Mouse (Mus musculus) forebrain, embryonic 12.5 days (tissue): ENCODE results near the gene Lrrc7. TPM values are rescaled to one million over a fixed set of nuclear protein-coding genes. Genes with fewer than 3 reads are reported as not detected.

ENCODE experiments used
- ATAC-seq: fragments of 200-750 bp; cut with Nextera tagmentation; 2 replicates; pipeline ENCODE4 v1.8.0; 2017; ENCODE audit warnings: moderate TSS enrichment; ENCODE audit not compliant: low FRiP score
- H3K27ac ChIP-seq: fragments of 300-500 bp; sonication (generic); 2 replicates; pipeline ENCODE4 v1.5.1; 2016; ENCODE audit warnings: mild to moderate bottlenecking
- H3K27me3 ChIP-seq: fragments of 300-500 bp; sonication (generic); 2 replicates; pipeline ENCODE4 v1.6.1; 2016; ENCODE audit warnings: mild to moderate bottlenecking
- H3K36me3 ChIP-seq: fragments of 300-500 bp; sonication (generic); replicated peaks from 2 replicates; pipeline ENCODE4 v1.6.1; 2016; ENCODE audit warnings: mild to moderate bottlenecking
- H3K4me1 ChIP-seq: fragments of 300-500 bp; sonication (generic); 2 replicates; pipeline ENCODE4 v1.6.1; 2016
- H3K4me2 ChIP-seq: fragments of 300-500 bp; sonication (generic); 2 replicates; pipeline ENCODE4 v1.6.1; 2016; ENCODE audit warnings: mild to moderate bottlenecking, moderate library complexity
- H3K4me3 ChIP-seq: fragments of 300-500 bp; sonication (generic); replicated peaks from 2 replicates; pipeline ENCODE4 v1.5.1; 2016; ENCODE audit warnings: mild to moderate bottlenecking
- H3K9ac ChIP-seq: fragments of 300-500 bp; sonication (generic); 2 replicates; pipeline ENCODE4 v1.6.1; 2016; ENCODE audit warnings: mild to moderate bottlenecking
- H3K9me3 ChIP-seq: fragments of 300-500 bp; sonication (generic); 2 replicates; pipeline ENCODE4 v1.6.1; 2016
- WGBS: fragments of 180-500 bp; shearing (Covaris S2); methylation state at CpG from one replicate; pipeline ENCODE4 v1.1.7; 2016; 5-methylcytosine and 5-hydroxymethylcytosine counted together
- polyA plus RNA-seq: library from polyadenylated mRNA; unstranded; fragments of >200 nt; fragmentation: Nextera tagmentation; extraction: Ambion mirVana; gene quantifications from 2 replicates; pipeline ENCODE4 v1.2.1, GENCODE M21; 2016

The Lrrc7 gene
- polyA plus RNA-seq, 1 experiment from 2014 or later = 8.3 TPM

- ATAC-seq = no peak
- no peak overlapping the region for H3K4me3 ChIP-seq
- no peak overlapping the region for H3K9ac ChIP-seq
- WGBS = 80% methylated on average over 3 of the region's 3 CpGs
- H3K36me3 ChIP-seq = no peaks in the 10 kb centered on the region
- no peaks in the 10 kb centered on the region for H3K4me1 ChIP-seq
- H3K27ac ChIP-seq = no peak overlapping the region
- no peaks in the 10 kb centered on the region for H3K27me3 ChIP-seq
- no peak overlapping the region for H3K4me2 ChIP-seq
- no peaks in the 10 kb centered on the region for H3K9me3 ChIP-seq
Observed at GRCm38 (mm10) chr3:158091601-158092000, 470.4 kb downstream of the Lrrc7 start.

- H3K4me1 ChIP-seq = no peaks in the 10 kb centered on the region
- H3K27me3 ChIP-seq = no peaks in the 10 kb centered on the region
- no peak overlapping the region for H3K4me2 ChIP-seq
- ATAC-seq = no peak
- H3K27ac ChIP-seq = no peak overlapping the region
- H3K36me3 ChIP-seq = no peaks in the 10 kb centered on the region
- WGBS = 78% methylated on average over 5 of the region's 5 CpGs
- no peaks in the 10 kb centered on the region for H3K9me3 ChIP-seq
- H3K9ac ChIP-seq = no peak overlapping the region
- H3K4me3 ChIP-seq = no peak overlapping the region
Observed at GRCm38 (mm10) chr3:158077828-158078227, 484.2 kb downstream of the Lrrc7 start.

GRCm38 (mm10) chr3:158077380-158077772 lies 484.6 kb downstream of the Lrrc7 start:
- no peaks in the 10 kb centered on the region for H3K27me3 ChIP-seq
- no peak overlapping the region for H3K9ac ChIP-seq
- ATAC-seq = no peak
- no peak overlapping the region for H3K4me3 ChIP-seq
- 60% methylated on average over 1 of the region's 1 CpGs for WGBS
- no peak overlapping the region for H3K4me2 ChIP-seq
- H3K27ac ChIP-seq = no peak overlapping the region
- no peaks in the 10 kb centered on the region for H3K9me3 ChIP-seq
- no peaks in the 10 kb centered on the region for H3K4me1 ChIP-seq
- H3K36me3 ChIP-seq = no peaks in the 10 kb centered on the region

- WGBS = 54% methylated on average over 4 of the region's 4 CpGs
- Histone ChIP-seq H3K9ac (no peak overlapping the region), H3K4me3 (no peak overlapping the region), H3K4me2 (no peak overlapping the region), H3K4me1 (no peaks in the 10 kb centered on the region), H3K27me3 (no peaks in the 10 kb centered on the region), H3K9me3 (no peaks in the 10 kb centered on the region), H3K27ac (no peak overlapping the region), H3K36me3 (no peaks in the 10 kb centered on the region)
- no peak; the same call in 1 of the 2 replicates for ATAC-seq
Observed at GRCm38 (mm10) chr3:158076685-158077379, 485.2 kb downstream of the Lrrc7 start.

GRCm38 (mm10) chr3:158075004-158075403 lies 487.0 kb downstream of the Lrrc7 start:
- WGBS = 88% methylated on average over 2 of the region's 2 CpGs

GRCm38 (mm10) chr3:158068613-158069263 lies 493.3 kb downstream of the Lrrc7 start:
- no peak overlapping the region for H3K9ac ChIP-seq
- no peaks in the 10 kb centered on the region for H3K4me1 ChIP-seq
- WGBS = 71% methylated on average over 9 of the region's 9 CpGs
- H3K27ac ChIP-seq = no peak overlapping the region
- H3K36me3 ChIP-seq = peaks cover 14% of the 10 kb centered on the region
- no peaks in the 10 kb centered on the region for H3K9me3 ChIP-seq
- H3K4me2 ChIP-seq = no peak overlapping the region
- no peak for ATAC-seq
- no peaks in the 10 kb centered on the region for H3K27me3 ChIP-seq
- H3K4me3 ChIP-seq = no peak overlapping the region

More at GRCm38 (mm10) chr3:158075004-158075403, 487.0 kb downstream of the Lrrc7 start:
- no peak overlapping the region for H3K9ac ChIP-seq
- no peaks in the 10 kb centered on the region for H3K36me3 ChIP-seq
- H3K4me2 ChIP-seq = no peak overlapping the region
- no peak overlapping the region for H3K4me3 ChIP-seq
- H3K4me1 ChIP-seq = no peaks in the 10 kb centered on the region
- no peak overlapping the region for H3K27ac ChIP-seq
- ATAC-seq = no peak
- no peaks in the 10 kb centered on the region for H3K9me3 ChIP-seq
- H3K27me3 ChIP-seq = no peaks in the 10 kb centered on the region

- Histone ChIP-seq H3K36me3 (peaks cover 14% of the 10 kb centered on the region), H3K9me3 (no peaks in the 10 kb centered on the region), H3K27ac (no peak overlapping the region), H3K9ac (no peak overlapping the region), H3K27me3 (no peaks in the 10 kb centered on the region), H3K4me2 (no peak overlapping the region), H3K4me3 (no peak overlapping the region), H3K4me1 (no peaks in the 10 kb centered on the region)
- WGBS = 91% methylated on average over 7 of the region's 7 CpGs
- no peak for ATAC-seq
Observed at GRCm38 (mm10) chr3:158067916-158068315, 494.1 kb downstream of the Lrrc7 start.

GRCm38 (mm10) chr3:158065256-158065655 lies 496.8 kb downstream of the Lrrc7 start:
- Histone ChIP-seq H3K4me2 (no peak overlapping the region), H3K36me3 (peaks cover 20% of the 10 kb centered on the region), H3K9me3 (no peaks in the 10 kb centered on the region), H3K4me1 (no peaks in the 10 kb centered on the region), H3K4me3 (no peak overlapping the region), H3K9ac (no peak overlapping the region), H3K27ac (no peak overlapping the region), H3K27me3 (no peaks in the 10 kb centered on the region)
- no peak for ATAC-seq
- WGBS = 96% methylated on average over 2 of the region's 2 CpGs

GRCm38 (mm10) chr3:158061811-158062523 lies 500.1 kb downstream of the Lrrc7 start:
- Histone ChIP-seq H3K9ac (no peak overlapping the region), H3K36me3 (peaks cover 35% of the 10 kb centered on the region), H3K9me3 (no peaks in the 10 kb centered on the region), H3K27ac (no peak overlapping the region), H3K27me3 (no peaks in the 10 kb centered on the region), H3K4me2 (no peak overlapping the region), H3K4me3 (no peak overlapping the region), H3K4me1 (no peaks in the 10 kb centered on the region)
- ATAC-seq = no peak
- 92% methylated on average over 5 of the region's 5 CpGs for WGBS

- Histone ChIP-seq H3K36me3 (peaks cover 44% of the 10 kb centered on the region), H3K27ac (no peak overlapping the region), H3K27me3 (no peaks in the 10 kb centered on the region), H3K4me3 (no peak overlapping the region), H3K4me2 (no peak overlapping the region), H3K4me1 (no peaks in the 10 kb centered on the region), H3K9ac (no peak overlapping the region), H3K9me3 (no peaks in the 10 kb centered on the region)
- no peak for ATAC-seq
- WGBS = 86% methylated on average over 2 of the region's 2 CpGs
Observed at GRCm38 (mm10) chr3:158060621-158061291, 501.3 kb downstream of the Lrrc7 start.

- Histone ChIP-seq H3K4me3 (no peak overlapping the region), H3K36me3 (peaks cover 22% of the 10 kb centered on the region; the same call in 1 of the 2 replicates), H3K27ac (no peak overlapping the region), H3K9me3 (no peaks in the 10 kb centered on the region), H3K27me3 (no peaks in the 10 kb centered on the region), H3K4me1 (no peaks in the 10 kb centered on the region), H3K4me2 (no peak overlapping the region), H3K9ac (no peak overlapping the region)
- ATAC-seq = no peak
- 86% methylated on average over 2 of the region's 2 CpGs for WGBS
Observed at GRCm38 (mm10) chr3:158049508-158049907, 512.5 kb downstream of the Lrrc7 start.

GRCm38 (mm10) chr3:158040755-158041154 lies 521.3 kb downstream of the Lrrc7 start:
- Histone ChIP-seq H3K36me3 (no peaks in the 10 kb centered on the region), H3K9me3 (no peaks in the 10 kb centered on the region), H3K9ac (no peak overlapping the region), H3K4me2 (no peak overlapping the region), H3K4me3 (no peak overlapping the region), H3K27me3 (no peaks in the 10 kb centered on the region), H3K27ac (no peak overlapping the region), H3K4me1 (peaks cover 8% of the 10 kb centered on the region)
- no peak for ATAC-seq
- 92% methylated on average over 2 of the region's 2 CpGs for WGBS
